Mouse (Mus musculus): ENCODE measurements at regions not wholly inside any gene's neighbourhood (a gene's known extent, or its start where the extent isn't known, plus 50 kb on each side); places are given as distances from the start of the nearest gene placed in this dataset.

DNA sequence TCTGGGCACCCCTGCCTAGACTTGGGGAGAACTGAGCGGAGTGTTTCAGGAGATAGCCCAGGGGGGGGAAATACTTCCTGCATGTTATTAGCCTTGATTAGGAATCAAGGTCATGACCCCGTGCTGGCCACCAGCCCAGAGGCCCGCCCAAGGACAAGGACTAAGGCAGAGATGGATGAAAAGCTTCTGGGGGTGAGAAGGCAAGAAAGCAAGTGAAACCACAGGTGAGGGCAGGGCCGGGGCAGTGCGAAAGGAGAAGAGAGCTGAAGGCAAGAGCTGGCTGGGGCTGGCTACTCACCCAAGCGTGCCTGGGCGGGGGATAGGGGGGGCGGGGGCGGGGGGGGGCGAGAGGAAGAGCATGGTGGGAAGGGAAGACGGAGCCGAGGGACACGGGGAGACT, 96.0 kb upstream of the Nkx1-1 start:
- WGBS = 18% methylated on average over 9 of the region's 13 CpGs
- Histone ChIP-seq H3K4me1 (peaks cover 29% of the 10 kb centered on the region), H3K27me3 (peaks cover 93% of the 10 kb centered on the region), H3K4me2 (replicated peaks) (no peak overlapping the region), H3K4me3 (no peak overlapping the region), H3K9me3 (no peaks in the 10 kb centered on the region; the same call in 1 of the 2 replicates), H3K9ac (no peak overlapping the region), H3K27ac (no peak overlapping the region), H3K36me3 (no peaks in the 10 kb centered on the region)
- no peak for ATAC-seq (ENCODE audit: low FRiP score, low read depth)

DNA sequence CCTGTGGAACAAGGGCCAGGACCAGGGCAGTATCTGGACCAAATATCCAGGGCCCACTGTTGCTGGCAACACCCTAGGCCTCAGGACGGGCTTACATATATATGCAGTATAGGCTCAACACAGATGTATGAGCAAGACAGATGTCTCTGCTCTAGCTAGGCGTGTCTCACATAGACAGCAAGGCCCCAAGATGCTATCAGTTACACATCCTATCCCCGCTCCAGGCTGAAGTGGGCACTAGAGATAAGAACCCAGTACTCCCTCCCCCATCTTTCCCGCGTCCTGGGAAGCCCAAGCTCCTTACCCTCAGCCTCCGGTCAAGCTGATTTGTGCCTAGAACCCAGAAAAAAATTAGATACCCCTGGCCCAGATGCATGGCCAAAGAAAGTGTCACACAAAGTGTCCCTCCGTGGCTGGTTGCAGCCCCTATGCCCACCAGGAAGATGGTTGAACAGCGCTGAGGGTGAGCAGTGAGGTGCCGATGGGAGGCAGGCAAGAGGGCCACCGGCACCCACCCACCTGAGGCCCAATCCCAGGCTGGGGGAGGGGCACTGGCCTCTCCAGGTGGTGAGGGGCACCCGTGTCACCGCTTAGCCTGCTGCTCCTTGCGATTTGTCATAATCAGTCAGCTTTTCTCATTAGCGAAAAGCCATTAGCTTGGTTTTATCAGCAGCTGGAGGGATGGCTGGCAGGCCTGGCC, 95.3 kb upstream of the Nkx1-1 start:
- no peak for ATAC-seq (ENCODE audit: low FRiP score, low read depth)
- Histone ChIP-seq H3K27ac (no peak overlapping the region), H3K36me3 (no peaks in the 10 kb centered on the region), H3K9ac (no peak overlapping the region), H3K9me3 (no peaks in the 10 kb centered on the region; the same call in 1 of the 2 replicates), H3K27me3 (peaks cover 86% of the 10 kb centered on the region), H3K4me1 (peaks cover 23% of the 10 kb centered on the region), H3K4me2 (replicated peaks) (no peak overlapping the region), H3K4me3 (no peak overlapping the region)
- WGBS = 39% methylated on average over 14 of the region's 14 CpGs

DNA sequence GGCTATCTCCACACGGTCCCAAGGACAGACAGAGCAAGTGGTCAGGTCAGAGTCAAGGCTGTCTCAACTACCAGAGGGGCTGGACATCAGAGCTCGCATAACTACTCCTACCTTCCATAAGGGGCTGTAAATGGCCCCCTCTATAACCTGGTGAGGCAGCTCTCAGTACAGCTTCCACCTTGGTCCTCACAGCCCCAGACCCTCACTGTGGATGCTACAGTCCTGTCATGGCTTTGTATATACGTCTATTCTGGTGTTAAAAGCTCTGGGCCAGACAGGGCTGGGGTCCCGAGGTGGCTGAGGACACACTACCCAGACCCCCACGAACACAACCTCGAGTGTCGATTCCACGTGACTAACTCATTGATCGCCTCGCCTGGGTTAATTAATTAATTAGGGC, 94.0 kb upstream of the Nkx1-1 start:
- Histone ChIP-seq H3K36me3 (no peaks in the 10 kb centered on the region), H3K9ac (no peak overlapping the region), H3K27me3 (peaks cover 75% of the 10 kb centered on the region), H3K4me2 (replicated peaks) (no peak overlapping the region), H3K4me1 (peaks cover 21% of the 10 kb centered on the region), H3K27ac (no peak overlapping the region), H3K4me3 (no peak overlapping the region), H3K9me3 (no peaks in the 10 kb centered on the region)
- ATAC-seq (ENCODE audit: low FRiP score, low read depth) = no peak
- 24% methylated on average over 10 of the region's 10 CpGs for WGBS

DNA sequence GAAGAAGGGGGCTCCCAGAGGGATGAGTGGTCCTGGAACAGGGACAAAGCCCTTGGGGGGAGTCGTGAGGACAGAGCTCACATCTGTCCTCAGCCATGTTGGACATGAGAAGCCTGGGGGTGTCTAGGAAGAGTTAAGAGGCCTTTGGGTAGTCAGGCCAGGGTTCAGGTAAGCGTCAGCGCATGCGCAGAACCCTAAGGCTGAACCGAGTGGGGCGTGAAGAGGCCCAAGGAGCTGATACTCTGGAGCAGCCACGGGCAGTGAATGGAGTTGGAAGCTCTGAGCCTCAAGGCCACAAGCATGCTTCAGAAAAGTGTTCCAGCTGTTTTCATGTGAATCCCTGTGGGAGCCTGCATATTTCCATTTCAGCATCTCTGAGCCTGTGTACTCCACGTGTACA, 93.5 kb upstream of the Nkx1-1 start:
- Histone ChIP-seq H3K4me1 (peaks cover 21% of the 10 kb centered on the region), H3K36me3 (no peaks in the 10 kb centered on the region), H3K4me3 (no peak overlapping the region), H3K9ac (no peak overlapping the region), H3K27ac (no peak overlapping the region), H3K4me2 (replicated peaks) (no peak overlapping the region), H3K9me3 (no peaks in the 10 kb centered on the region), H3K27me3 (peaks cover 71% of the 10 kb centered on the region)
- WGBS = 76% methylated on average over 8 of the region's 8 CpGs
- no peak for ATAC-seq (ENCODE audit: low FRiP score, low read depth)

DNA sequence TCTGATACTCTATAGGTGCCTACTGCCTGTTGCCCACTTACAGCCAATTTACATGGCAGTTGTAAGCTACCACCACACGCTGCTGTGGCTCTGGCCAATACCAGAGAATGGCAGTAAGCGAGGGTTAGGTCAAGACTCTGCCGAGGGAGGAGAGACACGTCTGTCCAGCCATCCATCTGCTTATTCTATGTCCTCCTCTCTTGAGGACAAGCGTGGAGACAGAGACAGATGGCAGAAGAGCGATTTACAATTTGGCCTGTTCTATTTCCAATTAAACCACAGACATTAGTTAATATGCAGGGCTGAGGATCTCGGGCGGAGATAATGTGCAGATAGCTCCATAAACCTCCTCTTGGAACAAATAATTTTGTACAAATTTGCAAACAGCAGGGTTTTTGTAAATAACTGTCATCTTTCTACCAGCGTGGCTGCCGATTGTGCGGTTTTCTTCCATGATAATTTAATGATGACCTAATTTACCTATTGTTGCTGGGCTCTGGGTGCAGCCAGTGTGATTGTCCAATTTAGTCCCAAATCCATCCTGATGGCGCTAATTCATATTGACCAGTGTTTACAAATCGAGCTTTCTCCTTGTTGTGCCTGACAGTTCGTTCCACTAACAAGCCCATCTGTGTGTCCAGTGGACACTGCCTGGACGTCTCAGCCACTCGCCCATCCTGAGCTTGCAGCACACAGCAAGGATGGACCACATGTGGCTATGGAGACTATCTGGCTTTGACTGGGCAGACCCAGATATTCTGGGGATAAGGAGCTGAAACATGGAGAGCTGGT, 88.4 kb upstream of the Nkx1-1 start:
- H3K9ac ChIP-seq = no peak overlapping the region
- no peak for ATAC-seq (ENCODE audit: low FRiP score, low read depth)
- H3K9me3 ChIP-seq = no peaks in the 10 kb centered on the region
- H3K27me3 ChIP-seq = peaks cover 56% of the 10 kb centered on the region
- H3K27ac ChIP-seq = no peak overlapping the region
- 83% methylated on average over 16 of the region's 16 CpGs for WGBS
- H3K36me3 ChIP-seq = no peaks in the 10 kb centered on the region
- no peak overlapping the region for H3K4me2 ChIP-seq (replicated peaks)
- peaks cover 23% of the 10 kb centered on the region for H3K4me1 ChIP-seq
- no peak overlapping the region for H3K4me3 ChIP-seq

DNA sequence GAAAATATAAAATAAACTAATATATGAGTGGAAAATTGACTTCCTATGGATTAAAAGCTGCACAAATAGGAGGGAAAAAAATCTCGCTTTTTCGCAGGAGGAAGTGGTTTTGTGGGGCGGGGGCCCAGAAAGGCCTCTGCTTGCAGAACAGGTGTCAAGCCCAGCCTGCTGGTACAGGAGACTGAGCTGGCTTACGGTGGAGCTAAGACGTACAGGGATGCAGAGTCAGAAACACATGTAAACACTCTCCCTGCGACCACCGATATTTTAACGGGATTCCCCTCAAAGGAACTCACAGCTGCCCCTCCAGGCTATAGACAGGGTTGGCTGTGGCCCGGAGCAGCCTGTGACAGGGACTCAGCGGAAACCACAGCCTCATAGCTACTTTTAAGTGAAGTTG, 87.1 kb upstream of the Nkx1-1 start:
- no peak overlapping the region for H3K4me2 ChIP-seq (replicated peaks)
- no peak overlapping the region for H3K9ac ChIP-seq

DNA sequence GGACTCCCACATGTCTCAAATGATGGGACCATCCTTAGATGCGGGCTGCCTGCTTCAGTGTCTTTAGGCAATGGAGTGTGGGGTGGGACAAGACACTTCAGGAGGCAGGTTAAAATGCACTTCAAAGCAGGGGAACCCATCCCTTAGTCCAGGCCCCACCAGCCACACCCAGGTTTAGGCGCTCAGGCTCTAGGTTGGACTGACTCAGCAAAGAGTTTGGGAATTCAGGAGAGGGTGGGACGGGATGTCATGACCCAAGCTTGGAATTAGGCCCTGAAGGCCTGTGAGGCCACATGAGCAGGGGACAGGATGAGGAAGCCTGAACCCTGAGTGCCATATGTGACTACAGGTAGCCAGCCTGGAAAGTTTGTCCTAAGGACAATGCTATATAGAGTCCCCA, 85.6 kb upstream of the Nkx1-1 start:
- no peaks in the 10 kb centered on the region for H3K36me3 ChIP-seq
- peaks cover 46% of the 10 kb centered on the region for H3K27me3 ChIP-seq
- no peaks in the 10 kb centered on the region for H3K9me3 ChIP-seq
- no peak for ATAC-seq (ENCODE audit: low FRiP score, low read depth)
- H3K9ac ChIP-seq = no peak overlapping the region
- H3K27ac ChIP-seq = no peak overlapping the region
- no peak overlapping the region for H3K4me2 ChIP-seq (replicated peaks)
- WGBS = 86% methylated on average over 3 of the region's 3 CpGs
- peaks cover 26% of the 10 kb centered on the region for H3K4me1 ChIP-seq
- H3K4me3 ChIP-seq = no peak overlapping the region

More for the DNA sequence above, 87.1 kb upstream of the Nkx1-1 start:
- Histone ChIP-seq H3K27ac (no peak overlapping the region), H3K36me3 (no peaks in the 10 kb centered on the region), H3K4me3 (no peak overlapping the region), H3K27me3 (peaks cover 48% of the 10 kb centered on the region), H3K9me3 (no peaks in the 10 kb centered on the region), H3K4me1 (peaks cover 26% of the 10 kb centered on the region)
- no peak for ATAC-seq (ENCODE audit: low FRiP score, low read depth)
- 40% methylated on average over 10 of the region's 10 CpGs for WGBS

DNA sequence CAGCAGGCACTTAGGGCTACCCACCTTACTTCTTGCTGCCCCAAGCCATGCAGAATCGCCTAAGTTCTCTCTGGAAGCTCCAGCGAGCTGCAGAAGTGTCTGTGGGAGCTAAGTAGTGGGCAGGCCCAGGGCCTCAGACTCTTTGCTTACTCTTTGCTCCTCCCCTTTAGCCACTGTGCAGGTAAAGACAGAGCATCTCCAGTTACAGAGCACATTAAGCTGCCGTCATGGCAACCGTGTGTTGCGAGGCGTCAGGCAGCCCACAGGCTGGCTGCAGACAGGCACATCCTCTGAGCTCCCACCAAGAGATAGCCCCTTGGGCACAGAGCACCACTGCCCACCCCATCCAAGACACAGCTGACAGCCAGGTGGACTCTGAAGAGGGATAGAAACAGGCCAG, 85.1 kb upstream of the Nkx1-1 start:
- peaks cover 26% of the 10 kb centered on the region for H3K4me1 ChIP-seq
- ATAC-seq (ENCODE audit: low FRiP score, low read depth) = no peak
- WGBS = 25% methylated on average over 6 of the region's 6 CpGs

DNA sequence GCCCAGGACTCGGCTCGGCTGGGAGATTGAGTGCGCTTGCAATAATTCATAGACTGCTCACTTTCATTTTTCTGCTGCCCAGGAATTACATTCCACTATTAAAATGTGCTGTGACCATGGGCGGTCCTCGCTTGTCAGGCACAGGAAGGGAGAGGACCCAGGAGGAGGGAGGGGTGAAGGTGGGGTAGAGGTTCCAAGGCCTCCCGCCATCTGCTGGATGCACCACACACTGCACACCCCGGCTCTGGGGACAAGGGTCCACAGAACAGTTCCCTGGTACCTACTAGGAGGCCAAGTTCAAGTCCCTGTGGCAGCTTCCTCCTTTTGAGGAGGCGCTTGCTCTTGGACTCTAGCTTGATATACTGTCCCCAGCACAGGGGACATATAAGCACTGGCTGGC, 83.8 kb upstream of the Nkx1-1 start:
- peaks cover 26% of the 10 kb centered on the region for H3K4me1 ChIP-seq

More for the DNA sequence above, 85.1 kb upstream of the Nkx1-1 start:
- Histone ChIP-seq H3K36me3 (no peaks in the 10 kb centered on the region), H3K4me3 (no peak overlapping the region), H3K9me3 (no peaks in the 10 kb centered on the region), H3K4me2 (replicated peaks) (no peak overlapping the region), H3K9ac (no peak overlapping the region), H3K27ac (no peak overlapping the region), H3K27me3 (peaks cover 50% of the 10 kb centered on the region)

DNA sequence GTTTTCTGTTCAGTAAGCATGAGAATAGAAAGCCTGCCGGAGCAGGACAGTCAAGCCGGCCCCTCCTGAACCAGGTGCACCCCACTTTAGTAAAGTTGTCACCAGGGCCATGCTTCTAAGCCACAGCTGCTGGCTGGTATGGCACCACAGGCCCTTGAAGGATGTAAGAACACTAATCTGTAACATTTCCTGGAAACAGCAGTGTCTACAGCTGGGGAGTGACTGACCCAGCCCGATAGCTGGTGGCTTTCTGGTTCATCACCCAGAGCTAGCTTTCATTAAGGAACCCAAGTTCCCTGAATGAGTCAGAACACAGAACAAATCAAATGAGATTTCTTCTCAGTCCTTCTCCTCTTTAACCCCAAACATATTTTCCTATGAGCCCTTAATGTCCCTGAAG, 82.4 kb upstream of the Nkx1-1 start:
- ATAC-seq (ENCODE audit: low FRiP score, low read depth) = no peak
- Histone ChIP-seq H3K4me1 (peaks cover 36% of the 10 kb centered on the region), H3K4me3 (no peak overlapping the region), H3K27ac (no peak overlapping the region), H3K27me3 (peaks cover 64% of the 10 kb centered on the region), H3K9me3 (no peaks in the 10 kb centered on the region), H3K9ac (no peak overlapping the region), H3K4me2 (replicated peaks) (no peak overlapping the region), H3K36me3 (no peaks in the 10 kb centered on the region)
- 80% methylated on average over 3 of the region's 3 CpGs for WGBS

More for the DNA sequence above, 83.8 kb upstream of the Nkx1-1 start:
- no peak overlapping the region for H3K4me3 ChIP-seq
- no peaks in the 10 kb centered on the region for H3K36me3 ChIP-seq
- no peak for ATAC-seq (ENCODE audit: low FRiP score, low read depth)
- 72% methylated on average over 8 of the region's 8 CpGs for WGBS
- H3K9ac ChIP-seq = no peak overlapping the region
- H3K27me3 ChIP-seq = peaks cover 60% of the 10 kb centered on the region
- no peak overlapping the region for H3K27ac ChIP-seq
- 0 out of 2 replicates have a peak overlapping the region, but pooled peaks have one; percentile 19 for H3K4me2 ChIP-seq (replicated peaks)
- no peaks in the 10 kb centered on the region for H3K9me3 ChIP-seq

DNA sequence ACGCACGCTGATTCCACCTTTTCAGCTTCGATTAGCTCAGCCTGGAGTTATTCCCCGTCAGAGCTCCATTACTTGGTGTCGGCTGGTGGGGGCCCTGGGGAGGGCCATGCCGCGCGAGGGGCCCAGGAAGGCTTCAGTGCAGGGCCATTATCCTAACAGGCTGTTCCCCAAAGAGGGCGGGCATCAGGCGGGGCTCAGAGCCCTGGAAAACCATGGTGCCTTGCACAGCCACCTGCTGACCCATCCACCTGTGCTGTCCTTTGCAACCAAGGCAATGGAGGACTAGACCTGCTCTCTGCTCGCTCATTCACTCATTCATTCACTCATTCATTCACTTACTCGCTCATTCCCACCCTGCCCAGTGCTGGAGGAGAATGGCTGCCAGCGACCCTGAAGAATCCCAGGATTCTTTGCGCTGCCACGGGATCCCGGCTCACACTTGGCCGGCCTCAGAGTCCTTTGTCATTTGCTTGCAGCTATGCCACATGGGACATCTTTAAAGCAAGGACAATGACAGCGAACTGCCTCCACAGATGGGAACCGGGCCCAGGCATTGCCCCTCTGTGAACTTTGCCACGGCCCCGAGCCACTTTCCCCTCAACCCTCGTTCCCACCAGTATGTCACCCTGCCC, 78.6 kb upstream of the Nkx1-1 start:
- peak overlapping the region; percentile 43 for H3K4me2 ChIP-seq (replicated peaks)
- peaks cover 66% of the 10 kb centered on the region for H3K27me3 ChIP-seq
- peaks cover 19% of the 10 kb centered on the region for H3K4me1 ChIP-seq
- no peak overlapping the region for H3K9ac ChIP-seq
- ATAC-seq (ENCODE audit: low FRiP score, low read depth) = no peak
- no peaks in the 10 kb centered on the region for H3K36me3 ChIP-seq
- H3K4me3 ChIP-seq = peak overlapping the region; percentile 5; the same call in 1 of the 2 replicates
- WGBS = 42% methylated on average over 22 of the region's 22 CpGs
- no peak overlapping the region for H3K27ac ChIP-seq
- H3K9me3 ChIP-seq = no peaks in the 10 kb centered on the region

DNA sequence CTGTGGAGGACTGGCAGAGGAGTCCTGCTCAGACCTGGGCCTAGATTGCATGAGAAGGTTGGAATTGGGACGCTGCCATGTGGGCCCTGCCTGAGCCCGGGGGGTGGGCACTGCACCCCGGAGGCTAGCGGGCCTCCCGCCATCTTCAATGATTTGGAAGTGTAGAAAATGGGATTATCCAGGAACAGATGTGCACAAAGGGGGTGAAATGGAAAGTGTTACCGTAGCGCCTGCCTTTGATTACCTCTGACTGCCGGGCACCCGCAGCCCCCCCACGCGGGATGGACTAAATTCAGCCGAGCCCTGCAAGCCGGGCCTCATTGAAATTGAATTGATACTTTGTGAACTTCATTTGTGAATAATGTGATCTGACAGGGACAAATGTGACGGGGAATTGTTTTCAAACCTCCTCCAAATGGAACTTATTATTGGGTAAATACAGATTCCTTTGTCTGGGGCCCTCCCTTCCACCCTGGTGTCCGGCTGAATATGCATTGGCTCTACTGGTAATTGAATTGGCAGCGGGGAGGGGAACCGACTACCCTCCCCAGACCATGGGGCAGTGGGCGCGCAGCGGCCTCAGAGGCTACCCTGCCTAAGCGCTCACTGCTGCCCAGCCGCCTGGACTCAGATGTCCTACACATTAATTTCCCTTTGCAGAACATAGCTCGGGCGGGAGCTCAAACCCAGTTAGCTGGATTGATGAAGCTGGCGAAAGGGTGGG, 77.9 kb upstream of the Nkx1-1 start:
- H3K27me3 ChIP-seq = peaks cover 73% of the 10 kb centered on the region
- no peak for ATAC-seq (ENCODE audit: low FRiP score, low read depth)
- 26% methylated on average over 25 of the region's 25 CpGs for WGBS
- no peak overlapping the region for H3K9ac ChIP-seq
- peak overlapping the region; percentile 43 for H3K4me2 ChIP-seq (replicated peaks)
- no peak overlapping the region for H3K27ac ChIP-seq
- H3K36me3 ChIP-seq = no peaks in the 10 kb centered on the region
- peaks cover 16% of the 10 kb centered on the region for H3K4me1 ChIP-seq
- H3K4me3 ChIP-seq = peak overlapping the region; percentile 5; the same call in 1 of the 2 replicates
- H3K9me3 ChIP-seq = no peaks in the 10 kb centered on the region
